Mouse (Mus musculus): Measurements from ENCODE around the gene 3110009E18Rik. TPM values are rescaled to one million over a fixed set of nuclear protein-coding genes. Genes with fewer than 3 reads are reported as not detected.

3110009E18Rik gene
- polyA plus RNA-seq, 1 experiment from 2014 or later: 14.6 TPM

DNA sequence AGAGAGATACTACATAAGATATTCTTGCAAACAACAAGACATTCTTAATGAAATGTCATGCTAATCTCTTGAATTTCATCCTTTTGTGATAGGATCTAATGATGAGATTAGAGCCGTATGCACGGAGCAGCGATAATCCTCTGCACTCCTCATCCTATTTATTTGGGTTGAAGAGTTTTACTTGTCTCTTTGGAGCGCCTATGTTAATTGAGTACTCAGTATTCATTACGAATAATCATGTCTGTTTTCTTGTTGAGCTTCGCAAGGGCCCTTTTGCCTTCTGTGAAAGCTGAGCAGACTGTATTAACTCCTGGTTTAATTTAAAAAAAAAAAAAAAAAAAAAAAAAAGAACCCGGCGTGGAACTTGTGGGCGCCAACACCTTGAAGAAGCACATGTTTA lies 65.7 kb downstream of the 3110009E18Rik start:
- Histone ChIP-seq H3K27me3 (replicated peaks; ENCODE audit: control insufficient read depth, insufficient read depth, low read length) (no peaks in the 10 kb centered on the region), H3K4me1 (ENCODE audit: control insufficient read depth, insufficient read depth, low read length) (no peaks in the 10 kb centered on the region), H3K4me3 (ENCODE audit: low read length) (no peak overlapping the region), H3K4me2 (ENCODE audit: low read depth, low read length) (no peak overlapping the region), H3K9ac (ENCODE audit: low read depth, low read length) (no peak overlapping the region), H3K36me3 (ENCODE audit: control insufficient read depth, insufficient read depth, low read length) (no peaks in the 10 kb centered on the region), H3K9me3 (ENCODE audit: control insufficient read depth, low read length) (no peaks in the 10 kb centered on the region), H3K27ac (ENCODE audit: low read length) (no peak overlapping the region)
- ATAC-seq: no peak
- 63% methylated on average over 9 of the region's 9 CpGs for WGBS

- Histone ChIP-seq H3K4me3 (ENCODE audit: low read length) (no peak overlapping the region), H3K9me3 (ENCODE audit: control insufficient read depth, low read length) (no peaks in the 10 kb centered on the region), H3K36me3 (ENCODE audit: control insufficient read depth, insufficient read depth, low read length) (no peaks in the 10 kb centered on the region), H3K27me3 (replicated peaks; ENCODE audit: control insufficient read depth, insufficient read depth, low read length) (no peaks in the 10 kb centered on the region), H3K4me1 (ENCODE audit: control insufficient read depth, insufficient read depth, low read length) (no peaks in the 10 kb centered on the region), H3K27ac (ENCODE audit: low read length) (no peak overlapping the region), H3K9ac (ENCODE audit: low read depth, low read length) (no peak overlapping the region), H3K4me2 (ENCODE audit: low read depth, low read length) (no peak overlapping the region)
- whole genome bisulfite sequencing: 75% methylated on average over 7 of the region's 7 CpGs
- ATAC-seq: no peak
Observed at GRCm38 (mm10) chr1:120187059-120187458, 66.1 kb downstream of the 3110009E18Rik start.

DNA sequence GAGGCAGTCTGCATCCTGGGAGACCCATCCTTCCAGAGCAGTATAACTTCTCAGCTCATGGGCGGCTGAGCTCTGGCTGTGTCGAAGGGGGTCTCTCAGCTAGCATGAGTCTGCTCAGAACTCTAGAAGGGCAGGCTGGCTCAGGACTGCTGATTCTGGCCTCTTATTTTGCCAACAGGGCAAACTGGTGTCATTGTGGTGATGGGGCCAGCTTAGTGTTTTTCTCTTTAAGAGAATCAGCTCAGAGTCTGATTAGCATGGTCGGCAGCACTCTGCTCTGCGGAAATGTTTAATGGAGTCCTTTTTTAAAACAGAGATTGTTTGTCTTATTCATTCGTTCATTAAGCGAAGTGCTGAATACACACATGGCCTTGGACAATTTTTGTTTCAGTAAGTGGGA lies 68.2 kb downstream of the 3110009E18Rik start:
- H3K4me3 ChIP-seq (ENCODE audit: low read length): no peak overlapping the region
- 84% methylated on average over 6 of the region's 6 CpGs for WGBS
- no peaks in the 10 kb centered on the region for H3K9me3 ChIP-seq (ENCODE audit: control insufficient read depth, low read length)
- no peaks in the 10 kb centered on the region for H3K36me3 ChIP-seq (ENCODE audit: control insufficient read depth, insufficient read depth, low read length)
- H3K9ac ChIP-seq (ENCODE audit: low read depth, low read length): no peak overlapping the region
- no peak overlapping the region for H3K27ac ChIP-seq (ENCODE audit: low read length)
- H3K4me1 ChIP-seq (ENCODE audit: control insufficient read depth, insufficient read depth, low read length): no peaks in the 10 kb centered on the region
- ATAC-seq: no peak
- H3K27me3 ChIP-seq (replicated peaks; ENCODE audit: control insufficient read depth, insufficient read depth, low read length): no peaks in the 10 kb centered on the region
- H3K4me2 ChIP-seq (ENCODE audit: low read depth, low read length): no peak overlapping the region

- no peak for ATAC-seq
- no peaks in the 10 kb centered on the region for H3K27me3 ChIP-seq (replicated peaks; ENCODE audit: control insufficient read depth, insufficient read depth, low read length)
- 93% methylated on average over 2 of the region's 2 CpGs for WGBS
- no peaks in the 10 kb centered on the region for H3K9me3 ChIP-seq (ENCODE audit: control insufficient read depth, low read length)
- no peaks in the 10 kb centered on the region for H3K36me3 ChIP-seq (ENCODE audit: control insufficient read depth, insufficient read depth, low read length)
- H3K4me1 ChIP-seq (ENCODE audit: control insufficient read depth, insufficient read depth, low read length): no peaks in the 10 kb centered on the region
- no peak overlapping the region for H3K27ac ChIP-seq (ENCODE audit: low read length)
- no peak overlapping the region for H3K4me3 ChIP-seq (ENCODE audit: low read length)
- H3K9ac ChIP-seq (ENCODE audit: low read depth, low read length): no peak overlapping the region
- no peak overlapping the region for H3K4me2 ChIP-seq (ENCODE audit: low read depth, low read length)
Observed at GRCm38 (mm10) chr1:120190300-120190699, 69.3 kb downstream of the 3110009E18Rik start.

GRCm38 (mm10) chr1:120190946-120191345 lies 70.0 kb downstream of the 3110009E18Rik start:
- ATAC-seq: no peak
- Histone ChIP-seq H3K27ac (ENCODE audit: low read length) (no peak overlapping the region), H3K4me1 (ENCODE audit: control insufficient read depth, insufficient read depth, low read length) (no peaks in the 10 kb centered on the region), H3K9ac (ENCODE audit: low read depth, low read length) (no peak overlapping the region), H3K9me3 (ENCODE audit: control insufficient read depth, low read length) (no peaks in the 10 kb centered on the region), H3K36me3 (ENCODE audit: control insufficient read depth, insufficient read depth, low read length) (no peaks in the 10 kb centered on the region), H3K27me3 (replicated peaks; ENCODE audit: control insufficient read depth, insufficient read depth, low read length) (no peaks in the 10 kb centered on the region), H3K4me2 (ENCODE audit: low read depth, low read length) (no peak overlapping the region), H3K4me3 (ENCODE audit: low read length) (no peak overlapping the region)
- 70% methylated on average over 6 of the region's 6 CpGs for WGBS

GRCm38 (mm10) chr1:120192321-120192720 lies 71.3 kb downstream of the 3110009E18Rik start:
- 69% methylated on average over 6 of the region's 6 CpGs for WGBS
- Histone ChIP-seq H3K9me3 (ENCODE audit: control insufficient read depth, low read length) (no peaks in the 10 kb centered on the region), H3K36me3 (ENCODE audit: control insufficient read depth, insufficient read depth, low read length) (no peaks in the 10 kb centered on the region), H3K4me1 (ENCODE audit: control insufficient read depth, insufficient read depth, low read length) (no peaks in the 10 kb centered on the region), H3K4me2 (ENCODE audit: low read depth, low read length) (no peak overlapping the region), H3K9ac (ENCODE audit: low read depth, low read length) (no peak overlapping the region), H3K27ac (ENCODE audit: low read length) (no peak overlapping the region), H3K4me3 (ENCODE audit: low read length) (no peak overlapping the region), H3K27me3 (replicated peaks; ENCODE audit: control insufficient read depth, insufficient read depth, low read length) (no peaks in the 10 kb centered on the region)
- no peak for ATAC-seq

DNA sequence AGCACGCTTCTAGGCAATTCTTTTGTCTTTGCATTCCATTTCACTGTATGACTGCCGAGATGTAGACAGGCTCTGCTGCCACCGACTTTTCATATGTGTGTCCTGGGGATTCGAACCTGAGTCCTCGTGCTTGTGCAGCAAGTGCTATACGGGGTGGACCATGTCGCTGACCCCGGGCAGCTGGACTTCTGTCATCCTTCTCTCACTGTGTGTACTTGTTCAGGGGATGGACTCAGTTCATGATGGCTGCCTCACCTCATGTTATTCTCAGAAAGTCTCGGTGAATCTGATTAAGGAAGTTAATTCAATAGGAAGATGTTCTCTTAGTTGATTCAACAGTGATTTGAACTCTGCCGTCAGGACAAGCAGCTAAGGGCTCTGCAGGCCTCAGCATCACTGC lies 72.6 kb downstream of the 3110009E18Rik start:
- WGBS: 89% methylated on average over 10 of the region's 10 CpGs
- no peak for ATAC-seq

GRCm38 (mm10) chr1:120195947-120196346 lies 75.0 kb downstream of the 3110009E18Rik start:
- Histone ChIP-seq H3K9me3 (ENCODE audit: control insufficient read depth, low read length) (no peaks in the 10 kb centered on the region), H3K4me2 (ENCODE audit: low read depth, low read length) (no peak overlapping the region), H3K9ac (ENCODE audit: low read depth, low read length) (no peak overlapping the region), H3K4me3 (ENCODE audit: low read length) (no peak overlapping the region), H3K36me3 (ENCODE audit: control insufficient read depth, insufficient read depth, low read length) (no peaks in the 10 kb centered on the region), H3K27ac (ENCODE audit: low read length) (no peak overlapping the region), H3K27me3 (replicated peaks; ENCODE audit: control insufficient read depth, insufficient read depth, low read length) (no peaks in the 10 kb centered on the region), H3K4me1 (ENCODE audit: control insufficient read depth, insufficient read depth, low read length) (no peaks in the 10 kb centered on the region)
- 39% methylated on average over 5 of the region's 5 CpGs for WGBS
- no peak for ATAC-seq

More for the DNA sequence above, 72.6 kb downstream of the 3110009E18Rik start:
- Histone ChIP-seq H3K27me3 (replicated peaks; ENCODE audit: control insufficient read depth, insufficient read depth, low read length) (no peaks in the 10 kb centered on the region), H3K9me3 (ENCODE audit: control insufficient read depth, low read length) (no peaks in the 10 kb centered on the region), H3K4me2 (ENCODE audit: low read depth, low read length) (no peak overlapping the region), H3K27ac (ENCODE audit: low read length) (no peak overlapping the region), H3K36me3 (ENCODE audit: control insufficient read depth, insufficient read depth, low read length) (no peaks in the 10 kb centered on the region), H3K4me1 (ENCODE audit: control insufficient read depth, insufficient read depth, low read length) (no peaks in the 10 kb centered on the region), H3K4me3 (ENCODE audit: low read length) (no peak overlapping the region), H3K9ac (ENCODE audit: low read depth, low read length) (no peak overlapping the region)

- Histone ChIP-seq H3K4me2 (ENCODE audit: low read depth, low read length) (no peak overlapping the region), H3K27ac (ENCODE audit: low read length) (no peak overlapping the region), H3K27me3 (replicated peaks; ENCODE audit: control insufficient read depth, insufficient read depth, low read length) (no peaks in the 10 kb centered on the region), H3K4me3 (ENCODE audit: low read length) (no peak overlapping the region), H3K9ac (ENCODE audit: low read depth, low read length) (no peak overlapping the region), H3K36me3 (ENCODE audit: control insufficient read depth, insufficient read depth, low read length) (no peaks in the 10 kb centered on the region), H3K9me3 (ENCODE audit: control insufficient read depth, low read length) (no peaks in the 10 kb centered on the region), H3K4me1 (ENCODE audit: control insufficient read depth, insufficient read depth, low read length) (no peaks in the 10 kb centered on the region)
- ATAC-seq: no peak
- whole genome bisulfite sequencing: 84% methylated on average over 2 of the region's 2 CpGs
Observed at GRCm38 (mm10) chr1:120196724-120197123, 75.7 kb downstream of the 3110009E18Rik start.

DNA sequence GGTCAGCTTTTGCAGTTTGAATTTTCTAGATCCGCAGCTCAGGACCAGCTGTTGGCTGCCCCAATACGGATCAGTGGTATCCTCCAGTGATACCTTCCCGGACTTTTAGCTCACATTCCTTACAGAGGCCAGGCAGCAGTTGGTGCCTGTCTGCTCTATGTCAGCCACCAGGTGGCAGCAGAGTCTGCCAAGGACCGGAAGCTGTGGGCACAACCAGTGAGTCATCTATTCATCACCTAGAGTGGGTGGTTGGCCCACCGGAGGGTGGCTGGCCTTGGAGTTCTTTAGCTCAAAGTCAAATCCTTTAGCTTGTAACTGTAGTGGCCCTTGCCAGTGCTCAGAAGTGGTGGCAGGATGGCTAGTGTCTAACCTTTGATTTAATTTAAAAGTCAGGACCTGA lies 76.2 kb downstream of the 3110009E18Rik start:
- Histone ChIP-seq H3K36me3 (ENCODE audit: control insufficient read depth, insufficient read depth, low read length) (no peaks in the 10 kb centered on the region), H3K9ac (ENCODE audit: low read depth, low read length) (no peak overlapping the region)

More for the DNA sequence above, 76.2 kb downstream of the 3110009E18Rik start:
- WGBS: 9% methylated on average over 5 of the region's 5 CpGs
- H3K4me1 ChIP-seq (ENCODE audit: control insufficient read depth, insufficient read depth, low read length): no peaks in the 10 kb centered on the region
- H3K4me3 ChIP-seq (ENCODE audit: low read length): no peak overlapping the region
- H3K27ac ChIP-seq (ENCODE audit: low read length): no peak overlapping the region
- peak; percentile 59; the same call in 1 of the 2 replicates for ATAC-seq
- H3K27me3 ChIP-seq (replicated peaks; ENCODE audit: control insufficient read depth, insufficient read depth, low read length): no peaks in the 10 kb centered on the region
- no peaks in the 10 kb centered on the region for H3K9me3 ChIP-seq (ENCODE audit: control insufficient read depth, low read length)
- H3K4me2 ChIP-seq (ENCODE audit: low read depth, low read length): no peak overlapping the region

Data from intestine, embryonic 16.5 days (tissue).